Mouse (Mus musculus): ENCODE results near the gene Fgf22. TPM values are rescaled to one million over a fixed set of nuclear protein-coding genes. Genes with fewer than 3 reads are reported as not detected.
A peak's percentile ranks its signal among the peaks of the same experiment; 100 is the strongest.

Fgf22 gene
- total RNA-seq, 1 experiment: 1.5 TPM

- no peak for TF ChIP-seq ZNF384 (IDR thresholded peaks at IDR 0.05; ENCODE audit: low read depth, low read length)
- no peak for TF ChIP-seq CHD2 (IDR thresholded peaks at IDR 0.05; ENCODE audit: low read depth, low read length)
- TF ChIP-seq HCFC1 (IDR thresholded peaks at IDR 0.05; ENCODE audit: borderline replicate concordance, insufficient read depth, low read length): peak; percentile 68; the same call in 1 of the 2 replicates
- TF ChIP-seq ZC3H11A (IDR thresholded peaks at IDR 0.05; ENCODE audit: borderline replicate concordance, low read depth, low read length): no peak
- no peak for TF ChIP-seq MAFK (IDR thresholded peaks at IDR 0.05; ENCODE audit: insufficient read depth, low read depth, low read length)
- H3K27ac ChIP-seq (ENCODE audit: insufficient read depth, low read depth, low read length, poor library complexity, severe bottlenecking): peak within 1 kb of the TSS; percentile 88
- H3K9ac ChIP-seq (ENCODE audit: insufficient read depth, low read depth, low read length, poor library complexity, severe bottlenecking): peak within 1 kb of the TSS; percentile 95
- no peaks in the 10 kb centered on the region for H3K9me3 ChIP-seq (ENCODE audit: control insufficient read depth, insufficient read depth, low read depth, low read length)
- in situ Hi-C loops (cut with MboI; ENCODE audit: low sequenced_read_pairs in 2 of 2, unreplicated experiment in 2 of 2): no loop called here
- peak; percentile 100 for DNase-seq (ENCODE audit: low read depth, low spot score)
- peaks cover 22% of the 10 kb centered on the region for H3K36me3 ChIP-seq (ENCODE audit: control insufficient read depth, insufficient read depth, low read length, poor library complexity, severe bottlenecking)
- peak within 1 kb of the TSS; percentile 88 to 93 for H3K4me3 ChIP-seq (ENCODE audit: insufficient read depth in 1 of 2, low read depth in 1 of 2, low read length in 2 of 2, poor library complexity in 1 of 2, severe bottlenecking in 1 of 2)
- H3K4me1 ChIP-seq (ENCODE audit: control insufficient read depth in 2 of 2, insufficient read depth in 2 of 2, low read length in 2 of 2, poor library complexity in 1 of 2): peaks cover 2 to 17% of the 10 kb centered on the region in 2 experiments; a peak in 1 of 4 replicates
Observed at GRCm38 (mm10) chr10:79766508-79767325, 11.8 kb downstream of the Fgf22 start, which contains the start of gene Rnf126. Rnf126 (minus strand) TSS chr10:79766952.

- peak overlapping the region; percentile 79 for H3K27ac ChIP-seq (ENCODE audit: insufficient read depth, low read depth, low read length, poor library complexity, severe bottlenecking)
- no peak for TF ChIP-seq MAFK (IDR thresholded peaks at IDR 0.05; ENCODE audit: insufficient read depth, low read depth, low read length)
- TF ChIP-seq CHD2 (IDR thresholded peaks at IDR 0.05; ENCODE audit: low read depth, low read length): no peak
- TF ChIP-seq ZC3H11A (IDR thresholded peaks at IDR 0.05; ENCODE audit: borderline replicate concordance, low read depth, low read length): no peak
- TF ChIP-seq ZNF384 (IDR thresholded peaks at IDR 0.05; ENCODE audit: low read depth, low read length): peak; percentile 88
- no peak for TF ChIP-seq HCFC1 (IDR thresholded peaks at IDR 0.05; ENCODE audit: borderline replicate concordance, insufficient read depth, low read length)
- in situ Hi-C loops (cut with MboI; ENCODE audit: low sequenced_read_pairs in 2 of 2, unreplicated experiment in 2 of 2): no loop called here
- peak overlapping the region; percentile 68 for H3K9ac ChIP-seq (ENCODE audit: insufficient read depth, low read depth, low read length, poor library complexity, severe bottlenecking)
- DNase-seq (ENCODE audit: low read depth, low spot score): peak; percentile 94
- H3K4me1 ChIP-seq (ENCODE audit: control insufficient read depth in 2 of 2, insufficient read depth in 2 of 2, low read length in 2 of 2, poor library complexity in 1 of 2): peaks cover 2 to 17% of the 10 kb centered on the region in 2 experiments; a peak in 1 of 4 replicates
- peaks cover 13% of the 10 kb centered on the region; the same call in 1 of the 2 replicates for H3K36me3 ChIP-seq (ENCODE audit: control insufficient read depth, insufficient read depth, low read length, poor library complexity, severe bottlenecking)
- H3K4me3 ChIP-seq (ENCODE audit: insufficient read depth in 1 of 2, low read depth in 1 of 2, low read length in 2 of 2, poor library complexity in 1 of 2, severe bottlenecking in 1 of 2): peak overlapping the region; percentile 79 to 81
- H3K9me3 ChIP-seq (ENCODE audit: control insufficient read depth, insufficient read depth, low read depth, low read length): no peaks in the 10 kb centered on the region
Observed at GRCm38 (mm10) chr10:79767372-79768244, 12.7 kb downstream of the Fgf22 start.

GRCm38 (mm10) chr10:79768400-79768799 lies 13.5 kb downstream of the Fgf22 start:
- Histone ChIP-seq H3K4me1 (ENCODE audit: control insufficient read depth in 2 of 2, insufficient read depth in 2 of 2, low read length in 2 of 2, poor library complexity in 1 of 2) (peaks cover 2 to 17% of the 10 kb centered on the region in 2 experiments; a peak in 1 of 4 replicates), H3K27ac (ENCODE audit: insufficient read depth, low read depth, low read length, poor library complexity, severe bottlenecking) (no peak overlapping the region), H3K4me3 (ENCODE audit: insufficient read depth in 1 of 2, low read depth in 1 of 2, low read length in 2 of 2, poor library complexity in 1 of 2, severe bottlenecking in 1 of 2) (no peak overlapping the region), H3K9me3 (ENCODE audit: control insufficient read depth, insufficient read depth, low read depth, low read length) (no peaks in the 10 kb centered on the region), H3K9ac (ENCODE audit: insufficient read depth, low read depth, low read length, poor library complexity, severe bottlenecking) (no peak overlapping the region), H3K36me3 (ENCODE audit: control insufficient read depth, insufficient read depth, low read length, poor library complexity, severe bottlenecking) (peaks cover 6% of the 10 kb centered on the region; the same call in 1 of the 2 replicates)
- TF ChIP-seq CHD2 (IDR thresholded peaks at IDR 0.05; ENCODE audit: low read depth, low read length) (no peak), ZC3H11A (IDR thresholded peaks at IDR 0.05; ENCODE audit: borderline replicate concordance, low read depth, low read length) (peak; percentile 37; the same call in 1 of the 2 replicates), MAFK (IDR thresholded peaks at IDR 0.05; ENCODE audit: insufficient read depth, low read depth, low read length) (no peak), HCFC1 (IDR thresholded peaks at IDR 0.05; ENCODE audit: borderline replicate concordance, insufficient read depth, low read length) (no peak; the same call in 1 of the 2 replicates), ZNF384 (IDR thresholded peaks at IDR 0.05; ENCODE audit: low read depth, low read length) (no peak)
- peak; percentile 77 for DNase-seq (ENCODE audit: low read depth, low spot score)
- in situ Hi-C loops (cut with MboI; ENCODE audit: low sequenced_read_pairs in 2 of 2, unreplicated experiment in 2 of 2): no loop called here

- Histone ChIP-seq H3K9ac (ENCODE audit: insufficient read depth, low read depth, low read length, poor library complexity, severe bottlenecking) (no peak overlapping the region), H3K27ac (ENCODE audit: insufficient read depth, low read depth, low read length, poor library complexity, severe bottlenecking) (no peak overlapping the region), H3K4me1 (ENCODE audit: control insufficient read depth in 2 of 2, insufficient read depth in 2 of 2, low read length in 2 of 2, poor library complexity in 1 of 2) (peaks cover 2 to 15% of the 10 kb centered on the region in 2 experiments; a peak in 1 of 4 replicates), H3K9me3 (ENCODE audit: control insufficient read depth, insufficient read depth, low read depth, low read length) (no peaks in the 10 kb centered on the region), H3K4me3 (ENCODE audit: insufficient read depth in 1 of 2, low read depth in 1 of 2, low read length in 2 of 2, poor library complexity in 1 of 2, severe bottlenecking in 1 of 2) (no peak overlapping the region), H3K36me3 (ENCODE audit: control insufficient read depth, insufficient read depth, low read length, poor library complexity, severe bottlenecking) (peaks cover 3% of the 10 kb centered on the region; the same call in 1 of the 2 replicates)
- in situ Hi-C loops (cut with MboI; ENCODE audit: low sequenced_read_pairs in 2 of 2, unreplicated experiment in 2 of 2): no loop called here
- no peak for TF ChIP-seq HCFC1 (IDR thresholded peaks at IDR 0.05; ENCODE audit: borderline replicate concordance, insufficient read depth, low read length)
- TF ChIP-seq ZNF384 (IDR thresholded peaks at IDR 0.05; ENCODE audit: low read depth, low read length): no peak
- TF ChIP-seq ZC3H11A (IDR thresholded peaks at IDR 0.05; ENCODE audit: borderline replicate concordance, low read depth, low read length): no peak
- no peak for TF ChIP-seq CHD2 (IDR thresholded peaks at IDR 0.05; ENCODE audit: low read depth, low read length)
- no peak for DNase-seq (ENCODE audit: low read depth, low spot score)
Observed at GRCm38 (mm10) chr10:79769329-79769728, 14.5 kb downstream of the Fgf22 start.
